Mouse (Mus musculus) midbrain, postnatal 0 days (tissue): ENCODE results near the gene Rpl41. TPM values are rescaled to one million over a fixed set of nuclear protein-coding genes. Genes with fewer than 3 reads are reported as not detected.
"Not testable (repeated sequence)": the region's sequence is repeated elsewhere in the genome, so short reads cannot be mapped to it uniquely, and the experiment has no call there.

Source experiments
- ATAC-seq: fragments of 200-750 bp; cut with Nextera tagmentation; 2 replicates; pipeline ENCODE4 v1.8.0; 2017; ENCODE audit warnings: moderate number of reproducible peaks, mild to moderate bottlenecking, moderate TSS enrichment, moderate library complexity; ENCODE audit not compliant: low FRiP score
- DNase-seq: peaks from one replicate; pipeline ENCODE4 v3.0.0-alpha.2; 2015; ENCODE audit warnings: low spot score
- H3K27ac ChIP-seq: fragments of 300-500 bp; sonication (generic); 2 replicates; pipeline ENCODE4 v1.5.1; 2014; ENCODE audit warnings: low read depth, mild to moderate bottlenecking, low read length, mixed read lengths
- H3K27me3 ChIP-seq: fragments of 300-500 bp; sonication (generic); 2 replicates; pipeline ENCODE4 v1.6.1; 2014; ENCODE audit warnings: low read length, control low read depth, mixed read lengths; ENCODE audit not compliant: insufficient read depth
- H3K36me3 ChIP-seq: fragments of 300-500 bp; sonication (generic); 2 replicates; pipeline ENCODE4 v1.6.1; 2014; ENCODE audit warnings: low read length, control low read depth, mixed read lengths; ENCODE audit not compliant: insufficient read depth
- H3K4me1 ChIP-seq: fragments of 300-500 bp; sonication (generic); 2 replicates; pipeline ENCODE4 v1.6.1; 2014; ENCODE audit warnings: mild to moderate bottlenecking, control low read depth, antibody characterized with exemption, low read length, mixed read lengths; ENCODE audit not compliant: insufficient read depth
- H3K4me2 ChIP-seq: fragments of 300-500 bp; sonication (generic); 2 replicates; pipeline ENCODE4 v1.6.1; 2014; ENCODE audit warnings: low read depth, mild to moderate bottlenecking, low read length, mixed read lengths; ENCODE audit not compliant: poor library complexity, severe bottlenecking
- H3K4me3 ChIP-seq: fragments of 300-500 bp; sonication (generic); 2 replicates; pipeline ENCODE4 v1.5.1; 2014; ENCODE audit warnings: low read depth, mild to moderate bottlenecking, low read length, moderate library complexity
- H3K9ac ChIP-seq: fragments of 300-500 bp; sonication (generic); replicated peaks from 2 replicates; pipeline ENCODE4 v1.6.1; 2014; ENCODE audit warnings: mild to moderate bottlenecking, low read length, moderate library complexity, mixed read lengths; ENCODE audit not compliant: poor library complexity, severe bottlenecking
- H3K9me3 ChIP-seq: fragments of 300-500 bp; sonication (generic); 2 replicates; pipeline ENCODE4 v1.6.1; 2016; ENCODE audit warnings: low read length, control low read depth
- CTCF ChIP-seq: IDR thresholded peaks from 2 replicates; pipeline ENCODE4 v1.5.1; 2016; ENCODE audit warnings: antibody characterized with exemption, mild to moderate bottlenecking
- WGBS: fragments of 180-500 bp; shearing (Covaris S2); extraction: QIAGEN DNeasy Blood & Tissue Kit; methylation state at CpG from one replicate; pipeline ENCODE4 v1.1.7; 2014; 5-methylcytosine and 5-hydroxymethylcytosine counted together
- polyA plus RNA-seq: library from polyadenylated mRNA; unstranded; fragments of >200 nt; fragmentation: Nextera tagmentation; extraction: Ambion mirVana; gene quantifications from 2 replicates; pipeline ENCODE4 v1.2.1, GENCODE M21; 2015
- total RNA-seq: library from RNA; depleted of rRNA; stranded (reverse); fragments of >200 nt; gene quantifications from 2 replicates; pipeline ENCODE4 v1.2.3, GENCODE M21; 2014

Rpl41 gene
- total and polyA plus RNA-seq, 2 experiments from 2014 or later: 807 to 2,464 TPM

GRCm38 (mm10) chr10:128509831-128510230 lies 39.3 kb downstream of the Rpl41 start:
- H3K9me3 ChIP-seq: no peaks in the 10 kb centered on the region
- TF ChIP-seq CTCF: no peak
- 84% methylated on average over 4 of the region's 4 CpGs for WGBS
- H3K27ac ChIP-seq: no peak overlapping the region
- H3K27me3 ChIP-seq: no peaks in the 10 kb centered on the region
- no peak for ATAC-seq
- no peaks in the 10 kb centered on the region for H3K4me1 ChIP-seq
- H3K9ac ChIP-seq: no peak overlapping the region
- H3K4me2 ChIP-seq: no peak overlapping the region
- DNase-seq: no peak
- no peak overlapping the region for H3K4me3 ChIP-seq
- peaks cover 9% of the 10 kb centered on the region for H3K36me3 ChIP-seq

- Histone ChIP-seq H3K4me1 (no peaks in the 10 kb centered on the region), H3K9ac (no peak overlapping the region), H3K4me2 (no peak overlapping the region), H3K27ac (no peak overlapping the region), H3K36me3 (peaks cover 9% of the 10 kb centered on the region), H3K4me3 (no peak overlapping the region), H3K27me3 (no peaks in the 10 kb centered on the region), H3K9me3 (no peaks in the 10 kb centered on the region)
- no peak for TF ChIP-seq CTCF
- DNase-seq (no peak), ATAC-seq (no peak)
- WGBS: 88% methylated on average over 9 of the region's 9 CpGs
These were observed 39.9 kb downstream of the Rpl41 start for GRCm38 (mm10) chr10:128509203-128509602.

GRCm38 (mm10) chr10:128508260-128508659 lies 40.8 kb downstream of the Rpl41 start:
- DNase-seq (no peak), ATAC-seq (no peak)
- Histone ChIP-seq H3K9ac (no peak overlapping the region), H3K27ac (no peak overlapping the region), H3K36me3 (peaks cover 9% of the 10 kb centered on the region), H3K4me3 (no peak overlapping the region), H3K4me1 (no peaks in the 10 kb centered on the region), H3K9me3 (no peaks in the 10 kb centered on the region), H3K4me2 (no peak overlapping the region), H3K27me3 (no peaks in the 10 kb centered on the region)
- WGBS: 80% methylated on average over 9 of the region's 9 CpGs
- no peak for TF ChIP-seq CTCF

- 97% methylated on average over 14 of the region's 14 CpGs for WGBS
- peak; percentile 16; the same call in 1 of the 2 replicates for TF ChIP-seq CTCF
- no peak for ATAC-seq
These were observed 43.1 kb downstream of the Rpl41 start for GRCm38 (mm10) chr10:128505974-128506373.

GRCm38 (mm10) chr10:128505371-128505667 lies 43.8 kb downstream of the Rpl41 start:
- not testable (repeated sequence) for H3K27ac ChIP-seq, H3K27me3 ChIP-seq, ATAC-seq, H3K9me3 ChIP-seq, DNase-seq, H3K4me3 ChIP-seq, H3K4me1 ChIP-seq, H3K4me2 ChIP-seq, H3K9ac ChIP-seq, H3K36me3 ChIP-seq
- WGBS: 73% methylated on average over 5 of the region's 5 CpGs

More at GRCm38 (mm10) chr10:128505974-128506373, 43.1 kb downstream of the Rpl41 start:
- Histone ChIP-seq H3K27ac (no peak overlapping the region), H3K9ac (no peak overlapping the region), H3K4me3 (no peak overlapping the region), H3K27me3 (no peaks in the 10 kb centered on the region), H3K9me3 (no peaks in the 10 kb centered on the region), H3K36me3 (peaks cover 10% of the 10 kb centered on the region), H3K4me2 (no peak overlapping the region), H3K4me1 (no peaks in the 10 kb centered on the region)
- DNase-seq: no peak

GRCm38 (mm10) chr10:128504641-128505370 lies 44.3 kb downstream of the Rpl41 start:
- no peaks in the 10 kb centered on the region for H3K4me1 ChIP-seq
- H3K9me3 ChIP-seq: no peaks in the 10 kb centered on the region
- no peak overlapping the region for H3K9ac ChIP-seq
- H3K4me2 ChIP-seq: no peak overlapping the region
- no peak overlapping the region for H3K27ac ChIP-seq
- DNase-seq: no peak
- TF ChIP-seq CTCF: no peak
- peaks cover 8% of the 10 kb centered on the region for H3K36me3 ChIP-seq
- no peak overlapping the region for H3K4me3 ChIP-seq
- WGBS: 80% methylated on average over 9 of the region's 9 CpGs
- H3K27me3 ChIP-seq: no peaks in the 10 kb centered on the region
- no peak for ATAC-seq
